Mouse (Mus musculus) megakaryocyte, embryonic 14.5 days (primary cell): Measurements from ENCODE around the gene Tec. TPM values are rescaled to one million over a fixed set of nuclear protein-coding genes. Genes with fewer than 3 reads are reported as not detected.
A peak's percentile ranks its signal among the peaks of the same experiment; 100 is the strongest.

Experiments
- H3K27me3 ChIP-seq: replicated peaks from 2 replicates; pipeline ENCODE3; 2012; ENCODE audit warnings: inconsistent platforms
- H3K36me3 ChIP-seq: replicated peaks from 2 replicates; pipeline ENCODE3; 2012; ENCODE audit warnings: low read length, inconsistent platforms, mixed read lengths
- H3K4me1 ChIP-seq: 2 replicates; pipeline ENCODE4 v1.6.1; 2012; ENCODE audit warnings: inconsistent platforms
- H3K4me3 ChIP-seq: replicated peaks from 2 replicates; pipeline ENCODE3; 2012; ENCODE audit warnings: moderate library complexity, mild to moderate bottlenecking, inconsistent platforms
- H3K9me3 ChIP-seq: 2 replicates; pipeline ENCODE4 v1.6.1; 2012; ENCODE audit warnings: inconsistent platforms
- FLI1 ChIP-seq: IDR thresholded peaks from 2 replicates; pipeline ENCODE4 v1.6.1; 2012; ENCODE audit warnings: low read length, inconsistent platforms, mixed read lengths
- GATA1 ChIP-seq: IDR thresholded peaks from 3 replicates; pipeline ENCODE4 v1.6.1; 2012; ENCODE audit warnings: mixed read lengths, low read length, inconsistent platforms, borderline replicate concordance
- polyA plus RNA-seq: library from polyadenylated mRNA; stranded (reverse); fragments of >175 nt; gene quantifications from 2 replicates; pipeline ENCODE4 v1.2.3, GENCODE M21; 2012; ENCODE audit warnings: low replicate concordance; ENCODE audit not compliant: insufficient read depth

The Tec gene
- polyA plus RNA-seq, 1 experiment, result 4.6 TPM

GRCm38 (mm10) chr5:72845928-72846630 lies 22.2 kb downstream of the Tec start:
- no peak for TF ChIP-seq GATA1
- TF ChIP-seq FLI1, result no peak
- H3K4me3 ChIP-seq, result peak overlapping the region; percentile 72
- no peaks in the 10 kb centered on the region for H3K27me3 ChIP-seq
- H3K36me3 ChIP-seq, result peaks cover 89% of the 10 kb centered on the region
- H3K9me3 ChIP-seq, result no peaks in the 10 kb centered on the region
- H3K4me1 ChIP-seq, result peaks cover 88% of the 10 kb centered on the region

DNA sequence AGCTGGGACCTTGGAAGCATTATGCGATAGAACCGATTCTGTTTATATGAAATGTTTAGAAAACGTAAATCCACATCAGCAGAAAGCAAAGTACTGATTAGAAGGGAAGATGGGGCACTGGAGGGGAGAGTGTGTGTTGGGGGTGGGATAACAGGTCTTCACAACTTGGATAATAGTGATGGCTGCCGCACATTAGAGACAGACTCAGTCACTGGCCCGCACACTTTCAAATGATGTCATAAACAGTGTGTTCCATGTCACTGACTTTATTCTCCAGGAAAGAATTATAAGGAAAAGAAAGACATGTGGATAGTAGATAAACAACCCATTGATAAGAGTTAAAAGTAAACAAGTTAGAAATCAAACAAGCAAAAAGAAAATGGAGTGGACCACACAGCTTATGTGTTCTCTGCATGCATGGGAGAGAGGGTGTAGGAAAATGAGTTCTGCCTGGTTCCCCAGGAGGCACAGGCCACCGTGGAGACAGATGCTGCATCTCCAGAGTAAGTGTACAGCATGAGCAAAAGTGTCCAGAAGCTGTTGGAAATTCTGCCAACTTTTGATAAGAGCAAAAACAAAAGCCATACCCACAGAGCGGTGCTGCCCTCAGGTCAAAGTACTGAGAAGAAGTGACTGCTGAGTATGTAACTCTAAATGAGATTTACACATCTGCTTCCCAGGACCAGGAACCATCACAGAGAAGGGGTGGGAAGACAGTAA lies 23.3 kb downstream of the Tec start:
- H3K4me1 ChIP-seq, result peaks cover 88% of the 10 kb centered on the region

GRCm38 (mm10) chr5:72844294-72844693 lies 24.0 kb downstream of the Tec start:
- H3K27me3 ChIP-seq, result no peaks in the 10 kb centered on the region
- H3K4me1 ChIP-seq, result peaks cover 88% of the 10 kb centered on the region
- peaks cover 88% of the 10 kb centered on the region for H3K36me3 ChIP-seq
- peak overlapping the region; percentile 65 for H3K4me3 ChIP-seq
- TF ChIP-seq GATA1 (no peak), FLI1 (no peak)
- no peaks in the 10 kb centered on the region for H3K9me3 ChIP-seq

More for the DNA sequence above, 23.3 kb downstream of the Tec start:
- no peaks in the 10 kb centered on the region for H3K9me3 ChIP-seq
- peaks cover 88% of the 10 kb centered on the region for H3K36me3 ChIP-seq
- peak overlapping the region; percentile 65 for H3K4me3 ChIP-seq
- no peak for TF ChIP-seq GATA1
- no peak for TF ChIP-seq FLI1
- H3K27me3 ChIP-seq, result no peaks in the 10 kb centered on the region

GRCm38 (mm10) chr5:72839655-72840054 lies 28.6 kb downstream of the Tec start:
- peaks cover 71% of the 10 kb centered on the region for H3K4me1 ChIP-seq
- TF ChIP-seq GATA1 (no peak), FLI1 (no peak)
- H3K4me3 ChIP-seq, result peak overlapping the region; percentile 51
- peaks cover 83% of the 10 kb centered on the region for H3K36me3 ChIP-seq
- no peaks in the 10 kb centered on the region for H3K9me3 ChIP-seq
- H3K27me3 ChIP-seq, result no peaks in the 10 kb centered on the region

- H3K27me3 ChIP-seq, result no peaks in the 10 kb centered on the region
- H3K4me3 ChIP-seq, result no peak overlapping the region
- H3K9me3 ChIP-seq, result no peaks in the 10 kb centered on the region
- TF ChIP-seq FLI1 (no peak), GATA1 (no peak)
- H3K36me3 ChIP-seq, result peaks cover 83% of the 10 kb centered on the region
- peaks cover 70% of the 10 kb centered on the region for H3K4me1 ChIP-seq
Measured at GRCm38 (mm10) chr5:72838976-72839375, 29.3 kb downstream of the Tec start.

- peaks cover 84% of the 10 kb centered on the region for H3K36me3 ChIP-seq
- no peak overlapping the region for H3K4me3 ChIP-seq
- peaks cover 76% of the 10 kb centered on the region for H3K4me1 ChIP-seq
- no peak for TF ChIP-seq GATA1
- no peak for TF ChIP-seq FLI1
- no peaks in the 10 kb centered on the region for H3K27me3 ChIP-seq
- H3K9me3 ChIP-seq, result no peaks in the 10 kb centered on the region
Measured at GRCm38 (mm10) chr5:72835656-72836055, 32.6 kb downstream of the Tec start.

GRCm38 (mm10) chr5:72832904-72833765 lies 35.1 kb downstream of the Tec start:
- H3K4me3 ChIP-seq, result peak overlapping the region; percentile 66
- no peaks in the 10 kb centered on the region for H3K27me3 ChIP-seq
- peaks cover 83% of the 10 kb centered on the region for H3K36me3 ChIP-seq
- no peak for TF ChIP-seq GATA1
- H3K4me1 ChIP-seq, result peaks cover 77% of the 10 kb centered on the region
- no peaks in the 10 kb centered on the region for H3K9me3 ChIP-seq

GRCm38 (mm10) chr5:72832191-72832590 lies 36.1 kb downstream of the Tec start:
- TF ChIP-seq FLI1, result no peak
- TF ChIP-seq GATA1, result no peak
- Histone ChIP-seq H3K4me1 (peaks cover 77% of the 10 kb centered on the region), H3K9me3 (no peaks in the 10 kb centered on the region), H3K36me3 (peaks cover 83% of the 10 kb centered on the region), H3K27me3 (no peaks in the 10 kb centered on the region), H3K4me3 (no peak overlapping the region)

GRCm38 (mm10) chr5:72830988-72831610 lies 37.2 kb downstream of the Tec start:
- Histone ChIP-seq H3K36me3 (peaks cover 89% of the 10 kb centered on the region), H3K9me3 (no peaks in the 10 kb centered on the region), H3K4me1 (peaks cover 86% of the 10 kb centered on the region), H3K27me3 (no peaks in the 10 kb centered on the region), H3K4me3 (no peak overlapping the region)
- TF ChIP-seq FLI1, result no peak
